Mouse (Mus musculus) embryonic fibroblast, embryonic 13.5 days (primary cell): ENCODE results near the gene Pth1r.

Experiments used
- CTCF ChIP-seq: IDR thresholded peaks from 2 replicates; pipeline ENCODE4 v1.5.1; 2011; ENCODE audit warnings: mild to moderate bottlenecking, control low read depth, low read length, moderate library complexity, borderline replicate concordance; ENCODE audit not compliant: insufficient read depth
- POLR2A ChIP-seq: IDR thresholded peaks from 2 replicates; pipeline ENCODE4 v1.6.1; 2011; ENCODE audit warnings: low read depth, mild to moderate bottlenecking, control low read depth, low read length, moderate library complexity

- TF ChIP-seq POLR2A = peak; percentile 52
- peak; percentile 61 for TF ChIP-seq CTCF
Measured at GRCm38 (mm10) chr9:110709640-110710258, 37.2 kb downstream of the Pth1r start.
